Mouse (Mus musculus) lung, adult 2 months (tissue): ENCODE measurements around the gene Slc32a1. TPM values are rescaled to one million over a fixed set of nuclear protein-coding genes. Genes with fewer than 3 reads are reported as not detected.

Source experiments
- DNase-seq: peaks from one replicate; pipeline ENCODE4 v3.0.0; 2022
- H3K4me1 ChIP-seq: fragments of 200-500 bp; 2 replicates; pipeline ENCODE4 v1.6.1; 2011; ENCODE audit warnings: low read length; ENCODE audit not compliant: control insufficient read depth, insufficient read depth
- H3K4me3 ChIP-seq: fragments of 200-500 bp; replicated peaks from 2 replicates; pipeline ENCODE3; 2011; ENCODE audit warnings: low read depth, mild to moderate bottlenecking, control low read depth, low read length; ENCODE audit errors: extremely low read depth
- CTCF ChIP-seq: fragments of 200-500 bp; IDR thresholded peaks from 2 replicates; pipeline ENCODE4 v1.5.1; 2011; ENCODE audit warnings: mild to moderate bottlenecking, low read length, control low read depth; ENCODE audit not compliant: insufficient read depth
- POLR2A ChIP-seq: fragments of 200-500 bp; IDR thresholded peaks from 2 replicates; pipeline ENCODE4 v1.6.1; 2011; ENCODE audit warnings: low read depth, mild to moderate bottlenecking, control low read depth, low read length, borderline replicate concordance; ENCODE audit errors: extremely low read depth
- WGBS: fragments of 180-500 bp; shearing (Covaris S2); methylation state at CpG from one replicate; pipeline ENCODE4 v1.1.7; 2018; 5-methylcytosine and 5-hydroxymethylcytosine counted together
- polyA plus RNA-seq: library from polyadenylated mRNA; depleted of rRNA; stranded (reverse); fragments of >200 nt; gene quantifications from 2 replicates; pipeline ENCODE4 v1.2.3, GENCODE M21; 2012

The Slc32a1 gene
- polyA plus RNA-seq, 1 experiment: not detected

GRCm38 (mm10) chr2:158625231-158625630 is 14.7 kb downstream of the Slc32a1 start:
- no peak for TF ChIP-seq CTCF
- TF ChIP-seq POLR2A: no peak
- H3K4me1 ChIP-seq: peaks cover 4% of the 10 kb centered on the region; the same call in 1 of the 2 replicates
- peak overlapping the region; percentile 93 for H3K4me3 ChIP-seq
- whole genome bisulfite sequencing: under 1% methylated on average over 44 of the region's 44 CpGs
- no peak for DNase-seq

DNA sequence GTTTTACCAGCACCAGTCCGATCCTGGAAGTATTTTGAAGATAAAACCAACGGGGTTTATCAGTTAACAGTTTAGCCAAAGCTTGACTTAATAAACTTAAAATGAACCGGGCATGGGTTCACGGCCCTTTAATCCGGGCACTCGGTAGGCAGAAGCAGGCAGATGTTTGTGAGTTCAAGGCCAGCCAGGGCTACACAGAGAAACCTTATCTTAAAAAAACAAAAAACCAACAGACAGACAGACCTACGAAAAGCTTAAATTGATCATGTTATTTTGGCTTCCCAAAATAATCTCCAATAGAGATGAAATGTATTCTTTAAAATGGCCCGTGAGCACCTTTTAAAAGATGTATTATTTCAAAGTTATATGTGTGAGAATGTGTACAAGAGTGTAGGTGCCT is 15.1 kb downstream of the Slc32a1 start:
- TF ChIP-seq CTCF: no peak
- WGBS: 26% methylated on average over 8 of the region's 8 CpGs

DNA sequence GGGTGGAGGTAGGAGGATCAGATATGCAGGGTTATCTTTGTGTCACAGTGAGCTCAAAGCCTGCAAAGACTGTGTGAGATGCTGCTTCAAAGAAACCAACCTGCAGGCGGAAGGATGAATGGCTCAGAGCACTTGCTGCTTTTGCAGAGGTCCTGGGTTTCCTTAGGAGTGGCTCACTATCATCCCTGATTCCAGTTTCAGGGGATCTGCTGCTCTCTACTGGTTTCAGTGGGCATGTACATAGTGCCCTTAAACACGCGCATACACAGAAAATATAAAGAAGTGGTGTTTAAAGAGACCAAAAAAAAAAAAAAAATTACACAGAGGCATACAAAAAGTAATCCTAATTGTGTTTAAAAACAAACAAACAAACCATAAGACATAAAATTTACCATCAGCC is 18.3 kb downstream of the Slc32a1 start:
- H3K4me1 ChIP-seq: peaks cover 4% of the 10 kb centered on the region; the same call in 1 of the 2 replicates
- TF ChIP-seq CTCF (no peak), POLR2A (no peak)

More for the DNA sequence above, 15.1 kb downstream of the Slc32a1 start:
- DNase-seq: no peak
- H3K4me3 ChIP-seq: peak overlapping the region; percentile 93
- H3K4me1 ChIP-seq: peaks cover 4% of the 10 kb centered on the region; the same call in 1 of the 2 replicates

DNA sequence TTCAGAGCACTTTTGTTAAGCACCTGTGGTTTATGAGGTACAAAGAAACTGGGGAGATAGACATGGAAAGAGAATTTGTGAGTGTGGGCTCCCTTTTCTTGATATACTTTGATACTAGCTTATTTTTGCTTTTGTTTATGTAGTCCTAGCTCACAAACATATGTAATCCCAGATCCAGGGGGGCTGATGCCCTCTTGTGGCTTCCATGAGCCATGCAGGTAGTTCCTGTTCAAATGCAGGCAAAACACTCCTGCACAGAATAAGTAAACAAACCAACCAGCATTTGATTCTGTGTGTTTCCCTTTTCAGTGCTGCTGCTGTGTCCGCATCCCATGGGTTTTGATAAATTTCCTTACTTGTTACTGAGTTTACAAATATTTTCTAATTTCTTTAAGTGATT is 18.8 kb downstream of the Slc32a1 start:
- DNase-seq: no peak
- TF ChIP-seq CTCF: peak; percentile 66
- TF ChIP-seq POLR2A: no peak
- WGBS: 50% methylated on average over 1 of the region's 1 CpGs
- Histone ChIP-seq H3K4me3 (no peak overlapping the region), H3K4me1 (peaks cover 4% of the 10 kb centered on the region; the same call in 1 of the 2 replicates)

More for the DNA sequence above, 18.3 kb downstream of the Slc32a1 start:
- no peak overlapping the region for H3K4me3 ChIP-seq
- DNase-seq: no peak
- WGBS: 77% methylated on average over 3 of the region's 3 CpGs

- 88% methylated on average over 5 of the region's 5 CpGs for WGBS
- no peaks in the 10 kb centered on the region; the same call in 1 of the 2 replicates for H3K4me1 ChIP-seq
- TF ChIP-seq CTCF (no peak), POLR2A (no peak)
- DNase-seq: no peak
- H3K4me3 ChIP-seq: no peak overlapping the region
Measured at GRCm38 (mm10) chr2:158631873-158632272, 21.3 kb downstream of the Slc32a1 start.

GRCm38 (mm10) chr2:158641869-158642268 is 31.3 kb downstream of the Slc32a1 start:
- 16% methylated on average over 2 of the region's 2 CpGs for WGBS
- H3K4me3 ChIP-seq: no peak overlapping the region
- H3K4me1 ChIP-seq: 0 out of 2 replicates have a peak, but pooled peaks cover 3% of the 10 kb centered on the region
- DNase-seq: peak; percentile 61
- TF ChIP-seq CTCF (peak; percentile 95), POLR2A (no peak)

GRCm38 (mm10) chr2:158642587-158642986 is 32.0 kb downstream of the Slc32a1 start:
- TF ChIP-seq POLR2A (no peak), CTCF (no peak)
- Histone ChIP-seq H3K4me1 (0 out of 2 replicates have a peak, but pooled peaks cover 3% of the 10 kb centered on the region), H3K4me3 (no peak overlapping the region)
- DNase-seq: no peak
- WGBS: 92% methylated on average over 2 of the region's 2 CpGs

DNA sequence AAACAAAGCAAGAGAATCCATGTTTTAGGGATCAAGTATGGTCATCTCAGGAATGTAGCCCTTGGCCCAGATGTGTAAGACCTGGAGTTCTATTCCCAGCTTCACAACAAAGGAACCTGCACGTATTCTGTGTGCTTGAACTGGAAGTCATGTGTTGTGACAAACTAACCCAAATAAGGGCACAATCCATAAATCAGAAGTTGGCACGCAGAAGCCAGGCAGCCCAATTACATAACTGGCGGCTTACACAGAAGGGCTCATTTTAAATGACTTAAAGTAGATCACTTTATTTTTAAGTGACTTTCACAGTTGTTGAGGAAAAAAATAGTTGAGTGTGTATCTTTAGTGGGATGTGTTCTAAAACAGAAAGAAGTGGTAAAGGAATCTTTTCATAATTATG is 33.2 kb downstream of the Slc32a1 start:
- TF ChIP-seq CTCF (no peak), POLR2A (no peak)
- DNase-seq: no peak
- Histone ChIP-seq H3K4me3 (no peak overlapping the region), H3K4me1 (0 out of 2 replicates have a peak, but pooled peaks cover 3% of the 10 kb centered on the region)
- 73% methylated on average over 3 of the region's 3 CpGs for WGBS

DNA sequence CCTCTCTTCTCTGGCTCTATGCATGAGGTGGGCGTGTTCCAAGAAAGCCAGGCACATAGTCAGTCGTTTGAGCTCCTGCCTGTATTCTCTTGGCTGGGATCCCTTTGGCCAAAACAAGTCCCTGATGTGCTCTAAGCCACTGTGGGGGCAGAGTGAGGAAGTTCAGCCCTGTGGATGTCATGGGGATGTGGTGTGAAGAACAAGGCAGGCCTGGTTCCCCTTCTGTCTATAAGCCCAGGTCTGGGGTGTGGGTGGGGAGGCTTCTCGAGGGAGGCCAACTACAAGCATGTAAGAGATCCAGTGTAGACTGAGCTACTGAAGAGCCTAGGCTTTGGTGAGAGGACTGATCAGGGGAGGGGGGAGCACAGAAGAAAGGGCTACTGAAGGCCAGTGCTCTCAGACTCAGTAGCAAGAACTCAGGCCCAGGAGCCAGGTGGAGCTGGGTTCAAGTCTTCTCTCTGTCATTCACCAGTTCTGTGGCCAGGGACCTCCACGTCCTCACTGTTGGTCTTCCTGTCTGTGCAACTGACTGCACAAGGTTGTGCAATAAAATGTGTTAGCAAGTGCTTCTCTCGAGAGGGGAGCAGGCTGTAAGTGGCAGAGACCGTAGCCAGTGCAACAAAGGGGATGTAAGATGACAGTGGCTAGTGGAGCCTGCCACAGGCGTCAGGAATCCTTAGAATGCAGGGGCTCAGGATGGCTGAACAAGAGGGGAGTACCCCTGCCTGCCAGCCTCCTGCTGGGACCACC is 40.8 kb downstream of the Slc32a1 start:
- Histone ChIP-seq H3K4me1 (peaks cover 6% of the 10 kb centered on the region; the same call in 1 of the 2 replicates), H3K4me3 (no peak overlapping the region)
- no peak for DNase-seq
- no peak for TF ChIP-seq CTCF
- no peak for TF ChIP-seq POLR2A
- 52% methylated on average over 7 of the region's 7 CpGs for WGBS

- peak; percentile 76 for DNase-seq
- H3K4me1 ChIP-seq: peaks cover 6% of the 10 kb centered on the region
- H3K4me3 ChIP-seq: no peak overlapping the region
- TF ChIP-seq CTCF (peak; percentile 93), POLR2A (no peak)
- WGBS: 6% methylated on average over 4 of the region's 4 CpGs
Measured at GRCm38 (mm10) chr2:158652985-158653384, 42.4 kb downstream of the Slc32a1 start.
